Mouse (Mus musculus): Measurements from ENCODE around the gene Xlr. TPM values are rescaled to one million over a fixed set of nuclear protein-coding genes. Genes with fewer than 3 reads are reported as not detected.
A peak's percentile ranks its signal among the peaks of the same experiment; 100 is the strongest.
"Not testable (repeated sequence)": the region's sequence is repeated elsewhere in the genome, so short reads cannot be mapped to it uniquely, and the experiment has no call there.

The Xlr gene
- 0.83 and 1.1 TPM in 2 replicates for polyA plus RNA-seq (2014; fragmentation: Nextera tagmentation; extraction: Ambion mirVana)

- 82% methylated on average over 11 of the region's 11 CpGs for WGBS
- not testable (repeated sequence) for H3K36me3 ChIP-seq (ENCODE audit: control insufficient read depth, insufficient read depth, low read length); H3K27me3 ChIP-seq (replicated peaks; ENCODE audit: control insufficient read depth, insufficient read depth, low read length); H3K27ac ChIP-seq (ENCODE audit: low read depth, low read length); H3K4me1 ChIP-seq (ENCODE audit: control insufficient read depth, insufficient read depth, low read length); H3K4me2 ChIP-seq (ENCODE audit: low read length); H3K4me3 ChIP-seq (ENCODE audit: low read depth, low read length); DNase-seq (ENCODE audit: low spot score); ATAC-seq; H3K9ac ChIP-seq (ENCODE audit: low read length); H3K9me3 ChIP-seq (replicated peaks; ENCODE audit: control insufficient read depth, low read length)
Observed at GRCm38 (mm10) chrX:53797519-53797918, at the start of gene Xlr. Gene Xlr (minus strand): TSS chrX:53797706.

GRCm38 (mm10) chrX:53799074-53799473 is 1.6 kb upstream of the Xlr start:
- no peak overlapping the region for H3K9ac ChIP-seq (ENCODE audit: low read length)
- no peaks in the 10 kb centered on the region for H3K36me3 ChIP-seq (ENCODE audit: control insufficient read depth, insufficient read depth, low read length)
- H3K4me2 ChIP-seq (ENCODE audit: low read length), result no peak overlapping the region
- no peaks in the 10 kb centered on the region for H3K4me1 ChIP-seq (ENCODE audit: control insufficient read depth, insufficient read depth, low read length)
- H3K27ac ChIP-seq (ENCODE audit: low read depth, low read length), result no peak overlapping the region
- H3K4me3 ChIP-seq (ENCODE audit: low read depth, low read length), result no peak overlapping the region
- H3K27me3 ChIP-seq (replicated peaks; ENCODE audit: control insufficient read depth, insufficient read depth, low read length), result no peaks in the 10 kb centered on the region
- 44% methylated on average over 3 of the region's 3 CpGs for WGBS
- no peaks in the 10 kb centered on the region for H3K9me3 ChIP-seq (replicated peaks; ENCODE audit: control insufficient read depth, low read length)
- DNase-seq (ENCODE audit: low spot score) (peak; percentile 15), ATAC-seq (no peak)

GRCm38 (mm10) chrX:53776276-53776675 is 21.2 kb downstream of the Xlr start, which contains the start of gene Zfp36l3:
Gene Zfp36l3 (minus strand): TSS chrX:53776394.
- H3K4me3 ChIP-seq (ENCODE audit: low read depth, low read length), result no peak within 1 kb of the TSS
- no peaks in the 10 kb centered on the region for H3K4me1 ChIP-seq (ENCODE audit: control insufficient read depth, insufficient read depth, low read length)
- H3K9me3 ChIP-seq (replicated peaks; ENCODE audit: control insufficient read depth, low read length), result no peaks in the 10 kb centered on the region
- no peaks in the 10 kb centered on the region for H3K36me3 ChIP-seq (ENCODE audit: control insufficient read depth, insufficient read depth, low read length)
- H3K27ac ChIP-seq (ENCODE audit: low read depth, low read length), result no peak within 1 kb of the TSS
- no peak within 1 kb of the TSS for H3K9ac ChIP-seq (ENCODE audit: low read length)
- no peaks in the 10 kb centered on the region for H3K27me3 ChIP-seq (replicated peaks; ENCODE audit: control insufficient read depth, insufficient read depth, low read length)
- DNase-seq (ENCODE audit: low spot score) (no peak), ATAC-seq (no peak)
- 87% methylated on average over 12 of the region's 12 CpGs for WGBS
- no peak within 1 kb of the TSS for H3K4me2 ChIP-seq (ENCODE audit: low read length)

- Histone ChIP-seq H3K9ac (ENCODE audit: low read length) (no peak within 1 kb of the TSS), H3K27me3 (replicated peaks; ENCODE audit: control insufficient read depth, insufficient read depth, low read length) (no peaks in the 10 kb centered on the region)
- no peak for ATAC-seq
Observed at GRCm38 (mm10) chrX:53757736-53758135, 39.8 kb downstream of the Xlr start, which contains the start of gene 1700013H16Rik. Gene 1700013H16Rik (minus strand): TSS chrX:53757831.

GRCm38 (mm10) chrX:53752851-53753250 is 44.7 kb downstream of the Xlr start:
- WGBS, result 81% methylated on average over 1 of the region's 1 CpGs
- ATAC-seq, result no peak

More at GRCm38 (mm10) chrX:53757736-53758135, 39.8 kb downstream of the Xlr start, which contains the start of gene 1700013H16Rik:
- H3K4me1 ChIP-seq (ENCODE audit: control insufficient read depth, insufficient read depth, low read length), result no peaks in the 10 kb centered on the region
- DNase-seq (ENCODE audit: low spot score), result no peak
- H3K36me3 ChIP-seq (ENCODE audit: control insufficient read depth, insufficient read depth, low read length), result no peaks in the 10 kb centered on the region
- no peak within 1 kb of the TSS for H3K27ac ChIP-seq (ENCODE audit: low read depth, low read length)
- no peak within 1 kb of the TSS for H3K4me3 ChIP-seq (ENCODE audit: low read depth, low read length)
- 92% methylated on average over 16 of the region's 16 CpGs for WGBS
- H3K4me2 ChIP-seq (ENCODE audit: low read length), result no peak within 1 kb of the TSS
- H3K9me3 ChIP-seq (replicated peaks; ENCODE audit: control insufficient read depth, low read length), result no peaks in the 10 kb centered on the region; the same call in 1 of the 2 replicates

GRCm38 (mm10) chrX:53728967-53729366 is 68.5 kb downstream of the Xlr start:
- DNase-seq (ENCODE audit: low spot score) (no peak), ATAC-seq (no peak)
- Histone ChIP-seq H3K4me3 (ENCODE audit: low read depth, low read length) (no peak overlapping the region), H3K27ac (ENCODE audit: low read depth, low read length) (no peak overlapping the region), H3K9ac (ENCODE audit: low read length) (no peak overlapping the region), H3K4me2 (ENCODE audit: low read length) (no peak overlapping the region), H3K9me3 (replicated peaks; ENCODE audit: control insufficient read depth, low read length) (no peaks in the 10 kb centered on the region), H3K4me1 (ENCODE audit: control insufficient read depth, insufficient read depth, low read length) (no peaks in the 10 kb centered on the region), H3K27me3 (replicated peaks; ENCODE audit: control insufficient read depth, insufficient read depth, low read length) (no peaks in the 10 kb centered on the region), H3K36me3 (ENCODE audit: control insufficient read depth, insufficient read depth, low read length) (no peaks in the 10 kb centered on the region)
- WGBS, result 88% methylated on average over 2 of the region's 2 CpGs

More at GRCm38 (mm10) chrX:53752851-53753250, 44.7 kb downstream of the Xlr start:
- no peaks in the 10 kb centered on the region; the same call in 1 of the 2 replicates for H3K9me3 ChIP-seq (replicated peaks; ENCODE audit: control insufficient read depth, low read length)
- no peak overlapping the region for H3K4me3 ChIP-seq (ENCODE audit: low read depth, low read length)
- H3K36me3 ChIP-seq (ENCODE audit: control insufficient read depth, insufficient read depth, low read length), result no peaks in the 10 kb centered on the region
- no peak overlapping the region for H3K9ac ChIP-seq (ENCODE audit: low read length)
- no peaks in the 10 kb centered on the region for H3K27me3 ChIP-seq (replicated peaks; ENCODE audit: control insufficient read depth, insufficient read depth, low read length)
- H3K4me1 ChIP-seq (ENCODE audit: control insufficient read depth, insufficient read depth, low read length), result no peaks in the 10 kb centered on the region
- no peak for DNase-seq (ENCODE audit: low spot score)
- no peak overlapping the region for H3K27ac ChIP-seq (ENCODE audit: low read depth, low read length)
- H3K4me2 ChIP-seq (ENCODE audit: low read length), result no peak overlapping the region

Other genes with a start within 250 kb of the Xlr start
- 131 and 144 TPM in 2 replicates for gene Rtl8c, start 189.7 kb downstream of the Xlr start, polyA plus RNA-seq (2014; fragmentation: Nextera tagmentation; extraction: Ambion mirVana)
- gene Gm14597, start 188.7 kb downstream of the Xlr start, polyA plus RNA-seq (2014; fragmentation: Nextera tagmentation; extraction: Ambion mirVana), result not detected in 2 replicates
- gene Rtl8a, start 154.0 kb downstream of the Xlr start, polyA plus RNA-seq (2014; fragmentation: Nextera tagmentation; extraction: Ambion mirVana), result 145 and 165 TPM in 2 replicates
- 115 and 145 TPM in 2 replicates for gene Rtl8b, start 127.3 kb downstream of the Xlr start, polyA plus RNA-seq (2014; fragmentation: Nextera tagmentation; extraction: Ambion mirVana)
- 0.24 and 0.25 TPM in 2 replicates for gene 4930502E18Rik, start 72.9 kb downstream of the Xlr start, polyA plus RNA-seq (2014; fragmentation: Nextera tagmentation; extraction: Ambion mirVana)
- gene 1700013H16Rik, start 39.9 kb downstream of the Xlr start, polyA plus RNA-seq (2014; fragmentation: Nextera tagmentation; extraction: Ambion mirVana), result not detected in 2 replicates
- not detected in 2 replicates for gene Zfp36l3, start 21.3 kb downstream of the Xlr start, polyA plus RNA-seq (2014; fragmentation: Nextera tagmentation; extraction: Ambion mirVana)

All from forebrain, embryonic 14.5 days (tissue).